Mouse (Mus musculus) stomach, postnatal 0 days (tissue): ENCODE data around the gene Snd1.

Source experiments
- CTCF ChIP-seq: IDR thresholded peaks from 2 replicates; pipeline ENCODE4 v1.5.1; 2016; ENCODE audit warnings: antibody characterized with exemption, low read depth, mild to moderate bottlenecking, moderate library complexity
- EP300 ChIP-seq: optimal IDR thresholded peaks from 2 replicates; pipeline ENCODE3; 2016; ENCODE audit warnings: antibody characterized with exemption

DNA sequence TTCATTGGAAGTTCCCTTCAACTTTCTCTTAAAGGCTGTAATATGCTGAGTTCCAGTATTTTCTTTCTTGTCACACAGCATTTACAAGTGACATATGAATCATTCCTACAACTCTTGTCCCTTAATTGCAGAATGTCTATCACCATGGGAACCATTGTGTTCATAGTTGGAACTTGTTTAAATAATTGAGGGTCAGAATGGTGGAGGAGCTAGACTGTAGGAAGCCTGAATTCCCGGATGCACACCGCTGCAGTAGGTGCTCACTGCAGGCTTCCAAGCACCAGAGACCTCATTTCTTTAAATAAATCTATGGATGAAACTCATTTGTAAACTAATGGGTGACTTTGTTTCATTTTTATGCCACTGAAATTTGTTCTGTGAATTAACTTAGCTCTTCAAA lies 154.9 kb downstream of the Snd1 start:
- TF ChIP-seq CTCF, result no peak
- TF ChIP-seq EP300, result no peak
